Mouse (Mus musculus): ENCODE data around the gene Insl3. TPM values are rescaled to one million over a fixed set of nuclear protein-coding genes. Genes with fewer than 3 reads are reported as not detected.
"Not testable (repeated sequence)": the region's sequence is repeated elsewhere in the genome, so short reads cannot be mapped to it uniquely, and the experiment has no call there.

Gene Insl3
- polyA plus RNA-seq, 1 experiment from 2014 or later, result 0.48 TPM

- H3K9ac ChIP-seq (ENCODE audit: low read length), result no peak overlapping the region
- H3K4me3 ChIP-seq (ENCODE audit: low read depth, low read length), result no peak overlapping the region
- WGBS, result 10% methylated on average over 29 of the region's 29 CpGs
- H3K4me2 ChIP-seq, result no peak overlapping the region
- no peak for ATAC-seq (ENCODE audit: low FRiP score)
- H3K4me1 ChIP-seq (ENCODE audit: control insufficient read depth, insufficient read depth, low read length), result no peaks in the 10 kb centered on the region
- no peaks in the 10 kb centered on the region for H3K9me3 ChIP-seq (ENCODE audit: control insufficient read depth, low read length)
- H3K27me3 ChIP-seq (ENCODE audit: control insufficient read depth, insufficient read depth, low read length), result peaks cover 35% of the 10 kb centered on the region
- no peaks in the 10 kb centered on the region for H3K36me3 ChIP-seq (ENCODE audit: control insufficient read depth, insufficient read depth, low read length)
- no peak overlapping the region for H3K27ac ChIP-seq (ENCODE audit: low read depth, low read length)
- peak; percentile 88 for DNase-seq (ENCODE audit: low spot score, missing footprints)
Observed at GRCm38 (mm10) chr8:71700493-71701269, 11.7 kb downstream of the Insl3 start.

- no peak within 1 kb of the TSS for H3K4me3 ChIP-seq (ENCODE audit: low read depth, low read length)
- 19% methylated on average over 31 of the region's 34 CpGs for WGBS
- ATAC-seq (ENCODE audit: low FRiP score), result no peak
Observed at GRCm38 (mm10) chr8:71701414-71702086, 12.5 kb downstream of the Insl3 start, which contains the start of gene B3gnt3. B3gnt3 (minus strand) TSS chr8:71701789.

GRCm38 (mm10) chr8:71702087-71702432 lies 13.0 kb downstream of the Insl3 start:
- DNase-seq (ENCODE audit: low spot score, missing footprints) (no peak), ATAC-seq (ENCODE audit: low FRiP score) (0 out of 2 replicates have a peak, but pooled peaks have one; percentile 14)
- Histone ChIP-seq H3K4me1 (ENCODE audit: control insufficient read depth, insufficient read depth, low read length) (no peaks in the 10 kb centered on the region), H3K36me3 (ENCODE audit: control insufficient read depth, insufficient read depth, low read length) (no peaks in the 10 kb centered on the region), H3K4me3 (ENCODE audit: low read depth, low read length) (no peak overlapping the region), H3K27ac (ENCODE audit: low read depth, low read length) (no peak overlapping the region), H3K4me2 (no peak overlapping the region), H3K9ac (ENCODE audit: low read length) (no peak overlapping the region), H3K9me3 (ENCODE audit: control insufficient read depth, low read length) (no peaks in the 10 kb centered on the region), H3K27me3 (ENCODE audit: control insufficient read depth, insufficient read depth, low read length) (peaks cover 35% of the 10 kb centered on the region)
- 38% methylated on average over 4 of the region's 4 CpGs for WGBS

More at GRCm38 (mm10) chr8:71701414-71702086, 12.5 kb downstream of the Insl3 start, which contains the start of gene B3gnt3:
- H3K9me3 ChIP-seq (ENCODE audit: control insufficient read depth, low read length), result no peaks in the 10 kb centered on the region
- no peaks in the 10 kb centered on the region for H3K4me1 ChIP-seq (ENCODE audit: control insufficient read depth, insufficient read depth, low read length)
- H3K27me3 ChIP-seq (ENCODE audit: control insufficient read depth, insufficient read depth, low read length), result peaks cover 35% of the 10 kb centered on the region
- no peaks in the 10 kb centered on the region for H3K36me3 ChIP-seq (ENCODE audit: control insufficient read depth, insufficient read depth, low read length)
- H3K27ac ChIP-seq (ENCODE audit: low read depth, low read length), result no peak within 1 kb of the TSS
- no peak within 1 kb of the TSS for H3K4me2 ChIP-seq
- H3K9ac ChIP-seq (ENCODE audit: low read length), result no peak within 1 kb of the TSS
- DNase-seq (ENCODE audit: low spot score, missing footprints), result peak; percentile 85

DNA sequence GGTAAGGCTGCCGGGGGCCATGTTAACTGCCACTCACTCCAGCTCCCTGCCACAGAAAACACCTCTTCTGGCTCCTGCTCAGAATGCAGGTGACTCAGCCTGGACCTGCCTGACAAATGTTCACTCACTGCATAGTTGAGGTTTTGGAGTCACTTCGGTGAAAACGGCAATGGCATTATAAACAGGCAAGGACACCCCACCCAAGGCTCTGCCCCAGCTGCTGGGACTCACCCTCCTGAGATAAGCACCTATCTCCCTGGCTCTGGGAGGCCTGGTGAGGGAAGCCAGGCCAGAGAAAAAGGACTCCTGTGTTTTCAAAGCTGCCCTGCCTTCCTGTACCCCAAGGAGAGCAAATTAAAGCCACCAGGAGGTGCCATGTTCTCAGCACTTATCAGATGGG lies 13.9 kb downstream of the Insl3 start:
- ATAC-seq (ENCODE audit: low FRiP score) (no peak), DNase-seq (ENCODE audit: low spot score, missing footprints) (no peak)
- no peak overlapping the region for H3K4me3 ChIP-seq (ENCODE audit: low read depth, low read length)
- no peak overlapping the region for H3K9ac ChIP-seq (ENCODE audit: low read length)
- WGBS, result 77% methylated on average over 3 of the region's 3 CpGs
- no peak overlapping the region for H3K27ac ChIP-seq (ENCODE audit: low read depth, low read length)
- peaks cover 35% of the 10 kb centered on the region for H3K27me3 ChIP-seq (ENCODE audit: control insufficient read depth, insufficient read depth, low read length)
- no peak overlapping the region for H3K4me2 ChIP-seq
- H3K9me3 ChIP-seq (ENCODE audit: control insufficient read depth, low read length), result no peaks in the 10 kb centered on the region
- H3K4me1 ChIP-seq (ENCODE audit: control insufficient read depth, insufficient read depth, low read length), result no peaks in the 10 kb centered on the region
- no peaks in the 10 kb centered on the region for H3K36me3 ChIP-seq (ENCODE audit: control insufficient read depth, insufficient read depth, low read length)

DNA sequence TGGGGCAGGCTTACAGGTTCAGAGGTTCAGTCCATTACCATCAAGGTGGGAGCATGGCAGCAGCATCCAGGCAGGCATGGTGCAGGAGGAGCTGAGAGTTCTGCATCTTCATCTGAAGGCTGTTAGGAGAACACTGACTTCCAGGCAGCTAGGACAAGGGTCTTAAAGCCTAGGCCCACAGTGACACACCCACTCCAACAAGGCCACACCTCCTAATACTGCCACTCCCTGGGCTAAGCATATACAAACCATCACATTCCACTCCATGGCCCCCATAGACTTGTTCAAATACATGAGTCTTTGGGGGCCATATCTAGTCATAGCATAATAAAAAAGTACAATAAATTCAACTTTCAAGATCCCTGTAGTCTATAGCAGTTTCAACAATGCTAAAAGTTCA lies 14.4 kb downstream of the Insl3 start:
- ATAC-seq (ENCODE audit: low FRiP score); H3K4me1 ChIP-seq (ENCODE audit: control insufficient read depth, insufficient read depth, low read length); H3K27ac ChIP-seq (ENCODE audit: low read depth, low read length); DNase-seq (ENCODE audit: low spot score, missing footprints); H3K9me3 ChIP-seq (ENCODE audit: control insufficient read depth, low read length); H3K4me2 ChIP-seq; H3K4me3 ChIP-seq (ENCODE audit: low read depth, low read length); H3K36me3 ChIP-seq (ENCODE audit: control insufficient read depth, insufficient read depth, low read length); H3K9ac ChIP-seq (ENCODE audit: low read length): not testable (repeated sequence)
- H3K27me3 ChIP-seq (ENCODE audit: control insufficient read depth, insufficient read depth, low read length), result peaks cover 36% of the 10 kb centered on the region

GRCm38 (mm10) chr8:71707874-71708273 lies 18.9 kb downstream of the Insl3 start:
- ATAC-seq (ENCODE audit: low FRiP score), result no peak
- peaks cover 13% of the 10 kb centered on the region for H3K27me3 ChIP-seq (ENCODE audit: control insufficient read depth, insufficient read depth, low read length)

DNA sequence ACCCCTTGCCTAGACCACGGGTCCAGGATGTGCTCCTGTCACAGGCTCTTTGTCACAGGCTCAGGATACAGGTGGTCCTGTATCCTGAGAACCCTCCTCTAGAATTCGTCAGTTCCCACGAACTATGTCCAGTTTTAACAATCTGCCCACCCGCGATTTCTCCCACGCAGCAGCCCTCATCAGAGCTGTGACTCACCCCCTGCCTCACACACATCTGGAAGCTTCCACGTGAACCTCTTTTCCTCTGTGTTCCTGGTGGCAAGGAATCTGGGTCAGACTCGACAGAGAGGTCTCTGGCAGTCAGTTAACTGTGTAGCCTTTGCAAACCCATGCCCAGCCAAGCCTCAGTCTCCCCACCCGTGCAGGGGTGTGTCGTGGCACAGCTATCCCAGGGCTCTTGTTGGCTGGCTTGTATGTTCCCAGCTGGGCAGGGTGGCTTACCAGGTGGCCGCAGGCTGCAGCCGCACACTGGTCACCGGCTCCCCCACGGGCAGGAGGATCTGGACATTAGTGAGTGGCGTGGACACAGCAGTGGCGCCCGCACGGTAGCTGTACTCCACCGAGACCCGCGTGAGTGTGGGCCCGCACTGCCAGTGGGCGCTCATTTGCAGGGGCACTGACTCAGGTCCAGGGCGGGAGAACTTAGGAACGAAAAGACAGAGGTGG lies 20.3 kb downstream of the Insl3 start:
- Histone ChIP-seq H3K4me2 (0 out of 2 replicates have a peak overlapping the region, but pooled peaks have one; percentile 9), H3K36me3 (ENCODE audit: control insufficient read depth, insufficient read depth, low read length) (no peaks in the 10 kb centered on the region), H3K9ac (ENCODE audit: low read length) (no peak overlapping the region), H3K9me3 (ENCODE audit: control insufficient read depth, low read length) (no peaks in the 10 kb centered on the region), H3K27ac (ENCODE audit: low read depth, low read length) (no peak overlapping the region), H3K4me3 (ENCODE audit: low read depth, low read length) (no peak overlapping the region), H3K27me3 (ENCODE audit: control insufficient read depth, insufficient read depth, low read length) (peaks cover 11% of the 10 kb centered on the region), H3K4me1 (ENCODE audit: control insufficient read depth, insufficient read depth, low read length) (peaks cover 2% of the 10 kb centered on the region; the same call in 1 of the 2 replicates)
- ATAC-seq (ENCODE audit: low FRiP score), result peak; percentile 61
- DNase-seq (ENCODE audit: low spot score, missing footprints), result no peak
- 35% methylated on average over 25 of the region's 25 CpGs for WGBS

More at GRCm38 (mm10) chr8:71707874-71708273, 18.9 kb downstream of the Insl3 start:
- no peaks in the 10 kb centered on the region for H3K36me3 ChIP-seq (ENCODE audit: control insufficient read depth, insufficient read depth, low read length)
- peaks cover 2% of the 10 kb centered on the region; the same call in 1 of the 2 replicates for H3K4me1 ChIP-seq (ENCODE audit: control insufficient read depth, insufficient read depth, low read length)
- peak; percentile 95 for DNase-seq (ENCODE audit: low spot score, missing footprints)
- no peak overlapping the region for H3K4me2 ChIP-seq
- WGBS, result 35% methylated on average over 8 of the region's 8 CpGs
- no peak overlapping the region for H3K27ac ChIP-seq (ENCODE audit: low read depth, low read length)
- no peaks in the 10 kb centered on the region for H3K9me3 ChIP-seq (ENCODE audit: control insufficient read depth, low read length)
- H3K9ac ChIP-seq (ENCODE audit: low read length), result no peak overlapping the region
- no peak overlapping the region for H3K4me3 ChIP-seq (ENCODE audit: low read depth, low read length)

- H3K27me3 ChIP-seq (ENCODE audit: control insufficient read depth, insufficient read depth, low read length), result peaks cover 11% of the 10 kb centered on the region
Observed at GRCm38 (mm10) chr8:71709800-71710446, 20.9 kb downstream of the Insl3 start.

More at GRCm38 (mm10) chr8:71709800-71710446, 20.9 kb downstream of the Insl3 start:
- H3K9me3 ChIP-seq (ENCODE audit: control insufficient read depth, low read length), result no peaks in the 10 kb centered on the region
- peaks cover 2% of the 10 kb centered on the region; the same call in 1 of the 2 replicates for H3K4me1 ChIP-seq (ENCODE audit: control insufficient read depth, insufficient read depth, low read length)
- H3K9ac ChIP-seq (ENCODE audit: low read length), result no peak overlapping the region
- no peaks in the 10 kb centered on the region for H3K36me3 ChIP-seq (ENCODE audit: control insufficient read depth, insufficient read depth, low read length)
- H3K4me3 ChIP-seq (ENCODE audit: low read depth, low read length), result no peak overlapping the region
- DNase-seq (ENCODE audit: low spot score, missing footprints), result peak; percentile 99
- H3K27ac ChIP-seq (ENCODE audit: low read depth, low read length), result no peak overlapping the region
- peak overlapping the region; percentile 10; the same call in 1 of the 2 replicates for H3K4me2 ChIP-seq
- WGBS, result 20% methylated on average over 25 of the region's 25 CpGs
- peak; percentile 85 for ATAC-seq (ENCODE audit: low FRiP score)
